Comparison of ENCODE assay signal across 9 mouse cellular contexts in genomic region chr7:30598786-30599185, GRCm38 (mm10). TPM values are rescaled to one million over a fixed set of nuclear protein-coding genes. Genes with fewer than 3 reads are reported as not detected.
A peak's percentile ranks its signal among the peaks of the same experiment; 100 is the strongest.
DNase-seq lines count a peak whose midpoint lies in the region; ATAC-seq and TF ChIP-seq lines count a peak whose summit lies in the region.
"Had no signal": no experiment of that assay in that cellular context is flagged by ENCODE, and none has a peak within 500 bp of the region (broad histone marks: within the 10 kb centered on the region; RNA-seq: fewer than 3 reads in every experiment).

Zbtb32 (minus strand) TSS chr7:30598909.

- peaks cover 6% of the 10 kb centered on the region; the same call in 1 of the 2 replicates for H3K4me1 ChIP-seq in heart, embryonic 16.5 days (ENCODE audit: control insufficient read depth, insufficient read depth, low read length)
- peaks cover 20% of the 10 kb centered on the region for H3K4me1 ChIP-seq in G1E (ENCODE audit: insufficient read depth, low read depth, low read length)
- peaks cover 12% of the 10 kb centered on the region for H3K4me1 ChIP-seq in hindbrain, embryonic 12.5 days
- H3K4me1 ChIP-seq in midbrain, embryonic 14.5 days (ENCODE audit: control insufficient read depth, insufficient read depth, low read length) = 0 out of 2 replicates have a peak, but pooled peaks cover 3% of the 10 kb centered on the region

- 0 out of 2 replicates have a peak within 1 kb of the TSS, but pooled peaks have one; percentile 36 for H3K9ac ChIP-seq in heart, embryonic 16.5 days (ENCODE audit: low read length)
- H3K9ac ChIP-seq in hindbrain, embryonic 12.5 days = no peak within 1 kb of the TSS
- H3K9ac ChIP-seq in midbrain, embryonic 14.5 days (replicated peaks; ENCODE audit: low read length) = no peak within 1 kb of the TSS

- no peak for TF ChIP-seq CTCF in G1E (IDR thresholded peaks at IDR 0.05; ENCODE audit: low read depth, low read length)

- H3K27ac ChIP-seq in heart, embryonic 16.5 days (ENCODE audit: low read length) = peak within 1 kb of the TSS; percentile 28; the same call in 1 of the 2 replicates
- H3K27ac ChIP-seq in hindbrain, embryonic 12.5 days = no peak within 1 kb of the TSS; the same call in 1 of the 2 replicates
- H3K27ac ChIP-seq in midbrain, embryonic 14.5 days (replicated peaks; ENCODE audit: low read depth, low read length) = no peak within 1 kb of the TSS

- no peak within 1 kb of the TSS for H3K4me3 ChIP-seq in heart, embryonic 16.5 days (ENCODE audit: low read length)
- peak within 1 kb of the TSS; percentile 25; the same call in 1 of the 2 replicates for H3K4me3 ChIP-seq in G1E (ENCODE audit: low read depth, low read length)
- no peak within 1 kb of the TSS; the same call in 1 of the 2 replicates for H3K4me3 ChIP-seq in hindbrain, embryonic 12.5 days
- no peak within 1 kb of the TSS for H3K4me3 ChIP-seq in midbrain, embryonic 14.5 days (replicated peaks; ENCODE audit: low read depth, low read length)

- intact Hi-C loops in heart, postnatal 14 days (cut with DNase I) = no loop called here

- no peak for DNase-seq in heart, postnatal 14 days
- no peak for DNase-seq in G1E (ENCODE audit: low spot score)
- no peak for DNase-seq in midbrain, embryonic 14.5 days
- DNase-seq in adrenal gland, postnatal 36 days = no peak
- DNase-seq in adrenal gland, adult 18-20 months (ENCODE audit: low spot score in 2 of 2) = no peak
- DNase-seq in thymus, postnatal 14 days = no peak

- H3K36me3 ChIP-seq in heart, embryonic 16.5 days (ENCODE audit: control insufficient read depth, insufficient read depth) = no peaks in the 10 kb centered on the region
- H3K36me3 ChIP-seq in G1E (replicated peaks) = peaks cover 8% of the 10 kb centered on the region
- H3K36me3 ChIP-seq in hindbrain, embryonic 12.5 days = no peaks in the 10 kb centered on the region
- no peaks in the 10 kb centered on the region for H3K36me3 ChIP-seq in midbrain, embryonic 14.5 days (ENCODE audit: control insufficient read depth, insufficient read depth, low read length)

- H3K9me3 ChIP-seq in heart, embryonic 16.5 days (replicated peaks; ENCODE audit: control insufficient read depth, low read length) = no peaks in the 10 kb centered on the region
- H3K9me3 ChIP-seq in G1E (replicated peaks) = no peaks in the 10 kb centered on the region
- no peaks in the 10 kb centered on the region for H3K9me3 ChIP-seq in hindbrain, embryonic 12.5 days (replicated peaks)
- no peaks in the 10 kb centered on the region for H3K9me3 ChIP-seq in midbrain, embryonic 14.5 days (ENCODE audit: control insufficient read depth, low read length)

- 92% methylated on average over 12 of the region's 12 CpGs for WGBS in heart, embryonic 16.5 days
- 90% methylated on average over 12 of the region's 12 CpGs for WGBS in hindbrain, embryonic 12.5 days
- WGBS in midbrain, embryonic 14.5 days = 93% methylated on average over 12 of the region's 12 CpGs

- ATAC-seq in heart, embryonic 16.5 days (replicated peaks; ENCODE audit: extremely low read depth, insufficient read depth, low FRiP score) = no peak
- ATAC-seq in G1E (ENCODE audit: extremely low read depth, insufficient number of reproducible peaks, low FRiP score, poor library complexity, severe bottlenecking) = no peak
- ATAC-seq in hindbrain, embryonic 12.5 days (ENCODE audit: low FRiP score) = no peak
- ATAC-seq in midbrain, embryonic 14.5 days (ENCODE audit: low FRiP score, low TSS enrichment) = no peak

- H3K27me3 ChIP-seq in heart, embryonic 16.5 days (ENCODE audit: control insufficient read depth, insufficient read depth, low read length) = no peaks in the 10 kb centered on the region
- peaks cover 48% of the 10 kb centered on the region for H3K27me3 ChIP-seq in G1E (ENCODE audit: insufficient read depth, low read length)
- H3K27me3 ChIP-seq in hindbrain, embryonic 12.5 days = no peaks in the 10 kb centered on the region; the same call in 1 of the 2 replicates
- no peaks in the 10 kb centered on the region for H3K27me3 ChIP-seq in midbrain, embryonic 14.5 days (ENCODE audit: control insufficient read depth, insufficient read depth, low read length)

- 0 out of 2 replicates have a peak within 1 kb of the TSS, but pooled peaks have one; percentile 3 for H3K4me2 ChIP-seq in heart, embryonic 16.5 days (ENCODE audit: low read depth, low read length)
- H3K4me2 ChIP-seq in hindbrain, embryonic 12.5 days (replicated peaks) = peak within 1 kb of the TSS; percentile 36
- H3K4me2 ChIP-seq in midbrain, embryonic 14.5 days (ENCODE audit: low read length) = peak within 1 kb of the TSS; percentile 42

RNA-seq across cellular contexts. Expression of gene Zbtb32, which starts in this region (rescaled TPM):
- 0.24 and 0.51 TPM in 2 replicates for polyA plus RNA-seq in heart, embryonic 16.5 days (2015; fragmentation: Nextera tagmentation; extraction: Ambion mirVana)
- total RNA-seq in heart, postnatal 14 days (2021) = not detected
- total RNA-seq in G1E (2014; fragmentation: Nextera tagmentation) = not detected in 2 replicates
- total RNA-seq in G1E (2017) = 0.05 and 0.58 TPM in 2 replicates
- 0.23 and 0.30 TPM in 2 replicates for polyA plus RNA-seq in G1E (2012)
- polyA plus RNA-seq in hindbrain, embryonic 12.5 days (2016; fragmentation: Nextera tagmentation; extraction: Ambion mirVana) = 0.17 and 0.39 TPM in 2 replicates
- 0.34 and 0.47 TPM in 2 replicates for polyA plus RNA-seq in midbrain, embryonic 14.5 days (2014; fragmentation: Nextera tagmentation; extraction: Ambion mirVana)
- total RNA-seq in adrenal gland, postnatal 36 days (2021) = under 1 TPM in 1 of 2 experiments, not detected in 1; 0.72 TPM
- total RNA-seq in adrenal gland, adult 18-20 months (2021) = under 1 TPM in 1 of 2 experiments, not detected in 1; 0.83 TPM
- total RNA-seq: hematopoietic stem cell, adult 5-6 weeks had no signal
